Comparison of ENCODE assay signal across 32 mouse cellular contexts in genomic region chr1:43637956-43638355, GRCm38 (mm10).
DNase-seq lines count a peak whose midpoint lies in the region; ATAC-seq lines count a peak whose summit lies in the region.
"Had no signal": no experiment of that assay in that cellular context is flagged by ENCODE, and none has a peak within 500 bp of the region (broad histone marks: within the 10 kb centered on the region; RNA-seq: fewer than 3 reads in every experiment).

No protein-coding gene starts in this region.

- no peaks in the 10 kb centered on the region for H3K9me3 ChIP-seq in liver, embryonic 12.5 days (replicated peaks)
- H3K9me3 ChIP-seq: embryonic facial prominence, embryonic 13.5 days; forebrain, embryonic 13.5 days; G1E; heart, embryonic 13.5 days; hindbrain, embryonic 12.5 days; liver, embryonic 15.5 days; lung, embryonic 15.5 days; neural tube, embryonic 13.5 days; stomach, embryonic 15.5 days had no signal

- H3K27ac ChIP-seq in liver, embryonic 12.5 days: no peak overlapping the region
- H3K27ac ChIP-seq: embryonic facial prominence, embryonic 13.5 days; forebrain, embryonic 13.5 days; heart, embryonic 13.5 days; hindbrain, embryonic 12.5 days; liver, embryonic 15.5 days; lung, embryonic 15.5 days; macrophage; neural tube, embryonic 13.5 days; stomach, embryonic 15.5 days had no signal

- 0 out of 2 replicates have a peak, but pooled peaks cover 6% of the 10 kb centered on the region for H3K27me3 ChIP-seq in liver, embryonic 12.5 days (replicated peaks)
- H3K27me3 ChIP-seq: CH12.LX; embryonic facial prominence, embryonic 13.5 days; forebrain, embryonic 13.5 days; heart, embryonic 13.5 days; hindbrain, embryonic 12.5 days; liver, embryonic 15.5 days; lung, embryonic 15.5 days; Patski; stomach, embryonic 15.5 days had no signal

- H3K4me1 ChIP-seq in liver, embryonic 12.5 days: no peaks in the 10 kb centered on the region
- H3K4me1 ChIP-seq: embryonic facial prominence, embryonic 13.5 days; heart, embryonic 13.5 days; hindbrain, embryonic 12.5 days; liver, embryonic 15.5 days; lung, embryonic 15.5 days; neural tube, embryonic 13.5 days; stomach, embryonic 15.5 days had no signal

- no peak for ATAC-seq in liver, embryonic 12.5 days
- ATAC-seq: forebrain, embryonic 13.5 days; intestine, postnatal 0 days; midbrain, embryonic 16.5 days; Patski had no signal

- WGBS in liver, embryonic 12.5 days (ENCODE audit: insufficient replicate concordance): 82% methylated on average over 2 of the region's 2 CpGs

- no peaks in the 10 kb centered on the region for H3K36me3 ChIP-seq in liver, embryonic 12.5 days
- H3K36me3 ChIP-seq: embryonic facial prominence, embryonic 13.5 days; G1E; heart, embryonic 13.5 days; hindbrain, embryonic 12.5 days; liver, embryonic 15.5 days; lung, embryonic 15.5 days; neural tube, embryonic 13.5 days; stomach, embryonic 15.5 days had no signal

- no peak overlapping the region for H3K9ac ChIP-seq in liver, embryonic 12.5 days
- H3K9ac ChIP-seq: embryonic facial prominence, embryonic 13.5 days; forebrain, embryonic 13.5 days; heart, embryonic 13.5 days; hindbrain, embryonic 12.5 days; liver, embryonic 15.5 days; lung, embryonic 15.5 days; neural tube, embryonic 13.5 days; stomach, embryonic 15.5 days had no signal

- no peak overlapping the region for H3K4me2 ChIP-seq in liver, embryonic 12.5 days
- H3K4me2 ChIP-seq: embryonic facial prominence, embryonic 13.5 days; forebrain, embryonic 13.5 days; heart, embryonic 13.5 days; hindbrain, embryonic 12.5 days; liver, embryonic 15.5 days; lung, embryonic 15.5 days; neural tube, embryonic 13.5 days; stomach, embryonic 15.5 days had no signal

- DNase-seq in right cerebral cortex, adult 18-20 months: peak; percentile 25
- no peak for DNase-seq in right cerebral cortex, postnatal 4 days
- DNase-seq in layer of hippocampus, adult 9-11 months: peak; percentile 71
- DNase-seq in right cerebral cortex, postnatal 10 days (ENCODE audit: low spot score in 2 of 2): peak; percentile 19 to 21
- DNase-seq in kidney, postnatal 14 days: no peak
- DNase-seq in lung, postnatal 4 days: no peak
- DNase-seq: B cell, adult 2 months; cerebellum, adult 11-12 months; cerebellum, postnatal 36 days; embryo, embryonic 11 days; gastrocnemius, postnatal 14 days; heart, adult 18-20 months; kidney, postnatal 4 days; thymus, adult 18-20 months; thymus, postnatal 36 days had no signal

- no peak overlapping the region for H3K4me3 ChIP-seq in liver, embryonic 12.5 days
- H3K4me3 ChIP-seq: embryonic facial prominence, embryonic 13.5 days; erythroblast, embryonic 14.5 days; forebrain, embryonic 13.5 days; heart, embryonic 13.5 days; hindbrain, embryonic 12.5 days; liver, embryonic 15.5 days; lung, embryonic 15.5 days; myocyte; neural tube, embryonic 13.5 days; stomach, embryonic 15.5 days had no signal

Comparison
In these comparisons a context has a peak if more than half of its experiments do, and no peak if none do; other contexts are left out.
1. DNase-seq: peak in right cerebral cortex, adult 18-20 months (single experiment), layer of hippocampus, adult 9-11 months (single experiment) and right cerebral cortex, postnatal 10 days (2 of 2); none in right cerebral cortex, postnatal 4 days (single experiment), kidney, postnatal 14 days (single experiment) and lung, postnatal 4 days (0 of 2).